Mouse (Mus musculus) cerebellum, adult 11-12 months (tissue): Measurements from ENCODE around the gene D17H6S53E.

Experiments
- DNase-seq: peaks from one replicate; pipeline ENCODE4 v3.0.0; 2022

The D17H6S53E gene

GRCm38 (mm10) chr17:35163326-35164081 lies 37.3 kb downstream of the D17H6S53E start:
- peak; percentile 52 for DNase-seq

DNA sequence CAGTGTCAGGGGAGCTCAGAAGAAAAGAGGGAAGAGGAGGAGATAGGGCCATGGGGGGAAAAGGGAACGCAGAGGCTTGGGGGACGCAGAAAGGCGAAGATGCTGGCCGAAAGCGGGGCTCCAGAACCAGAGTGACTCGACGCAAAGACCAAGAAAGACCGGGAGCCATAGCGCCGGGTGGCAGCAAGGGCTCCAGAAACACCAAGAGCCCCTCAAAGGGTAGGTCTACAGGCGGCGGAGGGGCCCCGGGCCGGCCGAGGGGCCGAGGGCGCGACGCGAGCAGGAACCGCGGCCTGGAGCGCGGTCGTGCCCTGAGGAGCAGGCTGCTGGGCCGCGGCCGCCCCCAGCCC lies 38.0 kb downstream of the D17H6S53E start:
- DNase-seq, result no peak

DNA sequence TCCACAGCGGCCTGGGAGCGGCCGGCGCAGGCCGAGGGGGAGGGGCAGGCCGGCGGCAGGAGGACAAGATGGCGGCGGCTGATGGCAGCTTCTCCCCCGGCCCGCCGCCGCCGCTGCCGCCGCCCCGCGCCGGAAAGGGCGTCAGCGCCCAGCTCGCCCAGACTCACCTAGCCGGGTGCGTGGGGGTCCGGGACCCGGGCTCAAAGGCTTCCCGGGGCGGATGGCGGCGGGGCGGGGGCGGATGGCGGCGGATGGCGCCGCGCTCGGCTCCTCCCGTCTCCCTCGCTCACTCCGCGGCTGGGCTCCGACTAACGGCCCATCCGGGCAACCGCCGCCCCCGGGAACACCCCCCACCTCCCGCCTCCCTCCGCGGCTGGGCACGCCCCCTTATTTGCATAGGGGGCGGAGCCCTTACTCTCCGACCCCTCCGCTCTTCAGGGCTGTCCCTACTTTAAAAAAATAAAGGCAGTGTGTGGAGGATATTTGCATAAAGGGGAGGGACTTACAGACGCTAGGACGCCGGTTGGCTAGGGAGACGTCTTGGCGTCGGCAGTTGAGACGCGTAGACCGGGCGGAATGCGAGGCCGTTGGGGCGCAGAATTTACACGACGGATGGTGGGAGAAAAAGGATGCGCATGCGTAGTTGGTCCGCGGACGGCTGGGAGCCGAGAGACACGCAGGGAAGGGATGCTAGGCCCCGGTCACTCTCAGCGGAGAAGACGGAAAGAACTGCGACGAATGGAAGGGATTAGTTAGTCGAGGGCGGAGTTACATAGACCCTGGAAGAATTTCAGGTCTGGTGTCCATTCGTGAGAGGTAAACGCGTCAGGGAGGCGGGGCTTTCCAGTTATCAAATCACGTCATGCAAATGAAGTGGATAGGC lies 38.6 kb downstream of the D17H6S53E start, which contains the start of gene Prrc2a:
Prrc2a (minus strand) TSS at position 330 of the 883 bp plus-strand sequence.
- peak; percentile 100 for DNase-seq

DNA sequence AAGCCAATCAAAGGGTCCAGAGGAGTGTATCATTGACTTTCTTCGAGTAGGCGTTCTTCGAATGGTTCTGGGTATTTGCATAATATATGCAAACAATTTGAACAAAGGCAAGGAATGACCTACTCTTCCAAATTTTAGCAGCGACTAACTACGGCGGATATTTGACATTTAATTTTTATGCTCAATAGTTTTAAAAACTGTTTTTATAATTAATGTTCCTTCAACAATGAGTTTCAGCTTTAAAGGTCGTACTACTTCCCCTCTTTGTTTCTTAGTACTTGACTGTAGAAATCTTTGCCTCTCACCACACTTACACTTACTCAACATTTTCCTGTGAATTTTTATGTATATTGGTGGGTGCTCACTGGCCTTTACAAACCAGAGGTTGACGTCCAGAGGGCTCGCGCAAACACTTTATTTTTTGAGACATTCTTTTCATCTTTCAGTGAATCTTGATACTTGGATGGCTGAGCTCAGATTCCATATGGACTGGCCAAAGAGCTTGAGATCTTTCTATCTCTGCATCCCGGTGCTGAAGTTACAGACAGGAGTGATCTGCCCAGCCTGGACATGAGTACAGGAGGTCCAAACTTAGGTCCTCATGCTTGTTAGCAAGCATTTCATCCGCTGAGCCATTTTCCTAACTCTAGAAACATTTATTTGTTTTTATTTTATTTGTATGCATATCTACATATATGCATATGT lies 39.4 kb downstream of the D17H6S53E start:
- no peak for DNase-seq

DNA sequence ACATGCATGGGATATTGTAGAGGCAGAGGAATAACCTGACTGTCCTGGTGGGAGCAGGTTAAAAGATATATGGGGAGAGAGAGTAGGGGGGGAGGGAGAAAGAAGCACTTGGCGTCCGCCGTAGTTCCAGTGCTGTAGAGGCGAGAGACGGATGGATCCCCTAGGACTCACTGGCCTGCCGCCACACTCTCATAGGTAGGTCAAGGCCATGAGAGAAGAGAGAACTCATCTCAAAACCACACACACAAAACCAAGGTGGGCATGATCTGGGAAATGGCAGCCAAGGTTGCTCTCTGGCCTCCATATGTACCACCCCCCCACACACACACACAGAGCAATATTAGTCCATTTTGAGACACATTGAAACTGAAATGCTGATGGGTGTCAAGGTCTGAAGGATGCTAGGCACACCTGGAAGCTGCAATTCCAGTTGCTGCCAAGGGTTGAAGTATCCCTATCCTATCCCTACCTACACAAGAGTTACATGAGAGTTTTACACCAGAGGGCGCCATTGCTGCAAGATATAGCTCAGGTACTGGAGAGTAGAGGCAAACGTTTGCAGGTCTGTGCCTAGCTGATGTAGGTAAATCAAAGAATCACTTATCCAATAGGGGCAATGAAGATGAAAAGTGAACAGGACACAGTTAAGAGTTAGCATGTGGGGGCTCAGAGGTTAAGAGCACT lies 40.3 kb downstream of the D17H6S53E start:
- DNase-seq, result peak; percentile 77

- no peak for DNase-seq
These were observed 41.6 kb downstream of the D17H6S53E start for GRCm38 (mm10) chr17:35167794-35168193.

GRCm38 (mm10) chr17:35168541-35169207 lies 42.5 kb downstream of the D17H6S53E start:
- no peak for DNase-seq

DNA sequence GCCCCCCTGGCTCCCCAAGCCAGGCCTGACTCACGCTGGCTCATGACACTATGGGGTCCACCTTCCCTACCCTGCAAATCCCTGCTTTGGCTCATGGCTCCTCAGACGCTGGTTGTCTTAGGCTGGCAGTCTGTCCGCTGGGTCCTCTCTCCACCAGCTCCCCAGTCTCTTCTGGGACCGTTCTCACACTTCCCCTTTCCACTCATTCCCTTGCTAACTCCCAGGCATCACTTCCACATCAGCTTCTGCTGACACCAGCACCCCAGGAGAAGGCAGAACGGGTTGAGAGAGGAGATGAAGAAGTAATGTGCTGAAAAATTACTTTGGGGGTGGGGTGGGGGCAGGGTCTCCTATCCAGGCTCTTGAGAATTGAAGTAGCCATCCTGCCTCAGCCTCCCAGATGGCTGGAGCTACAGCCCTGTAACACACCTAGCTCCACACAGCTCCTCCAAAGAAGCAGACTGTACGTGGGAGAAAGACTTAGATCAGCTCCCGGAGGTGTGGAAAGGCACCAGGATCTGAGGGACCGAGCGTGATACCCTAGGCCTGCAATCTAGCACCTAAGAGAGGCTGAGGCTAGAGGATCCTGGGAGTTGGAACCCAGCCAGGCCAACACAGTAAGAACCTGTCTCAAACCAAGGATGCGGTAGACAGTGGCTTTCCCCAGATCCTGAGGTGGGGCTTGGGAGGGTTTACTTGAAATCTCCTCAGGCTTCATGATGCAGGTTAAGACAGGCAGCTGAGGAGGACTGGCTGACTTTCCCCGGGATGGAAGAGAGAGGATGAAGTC lies 46.5 kb downstream of the D17H6S53E start:
- DNase-seq, result no peak

- DNase-seq, result no peak
These were observed 47.2 kb downstream of the D17H6S53E start for GRCm38 (mm10) chr17:35173329-35173728.

DNA sequence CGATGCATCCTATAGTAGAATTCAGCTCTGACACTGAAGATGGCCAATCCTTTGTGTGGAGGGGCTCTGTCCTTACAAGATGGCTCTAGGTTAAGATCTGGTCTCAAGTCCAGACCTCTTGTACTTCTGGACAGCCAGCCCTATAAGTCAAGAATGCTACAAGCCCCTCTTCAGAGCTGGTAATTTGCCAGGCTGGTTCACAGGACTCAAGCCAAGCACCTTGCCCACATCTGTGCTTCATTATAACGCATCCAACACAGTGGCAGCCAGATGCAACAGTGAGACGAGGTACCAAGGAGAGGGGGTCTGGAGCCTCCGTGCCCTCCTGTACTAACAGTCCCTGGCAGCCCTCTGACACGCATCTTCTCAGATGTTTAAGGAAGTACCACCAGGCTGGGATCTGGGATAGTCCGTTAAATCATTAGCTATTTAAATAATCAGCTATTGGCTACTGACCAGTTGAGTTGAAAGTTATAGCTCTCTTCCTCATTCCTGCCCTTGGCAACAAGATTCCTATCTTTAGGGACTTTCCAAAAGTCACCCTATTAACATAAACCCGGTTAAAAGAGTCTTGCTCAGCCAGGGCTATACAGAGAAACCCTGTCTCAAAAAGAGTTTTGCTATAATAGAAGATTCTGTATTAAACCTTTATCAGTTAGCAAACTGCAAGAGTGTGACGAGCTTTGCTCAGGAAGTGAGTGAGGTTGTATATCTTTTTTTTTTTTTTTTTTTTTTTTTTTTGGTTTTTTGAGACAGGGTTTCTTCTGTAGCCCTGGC lies 48.2 kb downstream of the D17H6S53E start:
- DNase-seq, result no peak

DNA sequence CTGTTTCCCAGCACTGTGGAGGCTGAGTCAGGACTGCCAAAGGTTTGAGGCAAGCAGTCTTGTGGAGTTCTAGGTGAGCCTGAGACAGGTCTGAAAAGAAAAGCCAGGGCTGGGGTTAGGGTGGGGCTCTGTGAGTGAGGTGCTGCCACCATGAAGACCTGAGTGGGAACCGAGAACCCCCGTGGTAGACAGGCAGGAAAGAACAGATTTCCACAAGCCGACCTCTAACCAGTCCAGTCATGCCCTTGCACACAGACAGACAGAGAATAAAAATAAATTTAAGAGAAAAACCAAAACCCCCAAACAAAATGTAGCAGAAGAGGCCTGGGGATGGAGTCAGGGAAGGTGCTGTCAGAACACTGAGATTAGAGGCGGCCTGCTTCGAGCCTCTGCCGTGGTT lies 49.2 kb downstream of the D17H6S53E start:
- no peak for DNase-seq

DNA sequence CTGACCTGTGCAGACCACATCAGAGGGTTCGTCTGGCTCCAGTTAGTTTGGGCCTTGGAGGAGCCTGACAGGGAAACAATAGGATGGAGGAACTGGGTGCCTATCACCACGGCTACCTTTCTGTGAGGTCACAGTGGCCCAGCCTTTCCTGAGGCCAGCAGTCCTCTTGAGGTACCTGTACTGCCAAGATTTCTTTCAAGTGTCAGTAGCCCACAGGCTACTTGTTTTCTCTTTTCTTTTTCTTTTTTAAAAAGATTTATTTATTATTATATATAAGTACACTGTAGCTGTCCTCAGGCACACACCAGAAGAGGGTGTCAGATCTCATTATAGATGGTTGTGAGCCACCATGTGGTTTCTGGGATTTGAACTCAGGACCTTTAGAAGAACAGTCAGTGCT lies 49.8 kb downstream of the D17H6S53E start, which contains the start of gene Aif1:
Aif1 (minus strand) TSS at position 101 of the 400 bp plus-strand sequence.
- DNase-seq, result no peak
